Mouse (Mus musculus) CH12.LX (cell line): Measurements from ENCODE around the gene Hspb9. TPM values are rescaled to one million over a fixed set of nuclear protein-coding genes. Genes with fewer than 3 reads are reported as not detected.

Experiments used
- DNase-seq: peaks from one replicate; pipeline ENCODE4 v3.0.0-alpha.2; 2013; ENCODE audit errors: extremely low read depth
- H3K27ac ChIP-seq: 2 replicates; pipeline ENCODE4 v1.5.1; 2012; ENCODE audit warnings: low read depth, mild to moderate bottlenecking, control low read depth, moderate library complexity; ENCODE audit not compliant: insufficient read depth
- H3K27me3 ChIP-seq: replicated peaks from 2 replicates; pipeline ENCODE3; 2012; ENCODE audit warnings: inconsistent platforms
- H3K36me3 ChIP-seq, 2 experiments: replicated peaks in 1 of 2; 2 replicates each; pipeline versions ENCODE3 to v1.6.1; 2012; ENCODE audit warnings: inconsistent platforms in 1 of 2, low read length in 1 of 2, mild to moderate bottlenecking in 1 of 2, mixed read lengths in 1 of 2, moderate library complexity in 1 of 2; ENCODE audit not compliant: control insufficient read depth in 1 of 2, insufficient read depth in 1 of 2
- H3K4me1 ChIP-seq, 2 experiments: 2 replicates each; pipeline ENCODE4 v1.6.1; 2012; ENCODE audit warnings: inconsistent platforms in 1 of 2, moderate library complexity in 1 of 2; ENCODE audit not compliant: insufficient read depth in 2 of 2, control insufficient read depth in 1 of 2
- H3K4me2 ChIP-seq: 2 replicates; pipeline ENCODE4 v1.6.1; 2012; ENCODE audit warnings: low read depth, mild to moderate bottlenecking, control low read depth; ENCODE audit not compliant: poor library complexity, insufficient read depth, severe bottlenecking
- H3K4me3 ChIP-seq, 3 experiments: fragments of 150-350 bp in 1 of 3; sonication (generic) in 1 of 3; replicated peaks in 1 of 3; 2 replicates each; pipeline versions ENCODE3 to v1.5.1; 2011 to 2012; ENCODE audit warnings: low read depth in 2 of 3, low read length in 2 of 3, mild to moderate bottlenecking in 2 of 3, moderate library complexity in 2 of 3, control low read depth in 1 of 3, improper control_type of control experiment in 1 of 3, inconsistent platforms in 1 of 3, mixed read lengths in 1 of 3; ENCODE audit not compliant: poor library complexity in 1 of 3
- H3K79me2 ChIP-seq: replicated peaks from 2 replicates; pipeline ENCODE4 v1.6.1; 2012; ENCODE audit warnings: mild to moderate bottlenecking, moderate library complexity; ENCODE audit not compliant: control insufficient read depth, poor library complexity, insufficient read depth, severe bottlenecking; ENCODE audit errors: extremely low read depth
- H3K9ac ChIP-seq: 2 replicates; pipeline ENCODE4 v1.6.1; 2012; ENCODE audit warnings: low read depth, mild to moderate bottlenecking, control low read depth, moderate library complexity; ENCODE audit not compliant: insufficient read depth
- H3K9me3 ChIP-seq: replicated peaks from 2 replicates; pipeline ENCODE3; 2012; ENCODE audit warnings: low read length, inconsistent platforms, mixed read lengths
- BHLHE40 ChIP-seq: IDR thresholded peaks from 2 replicates; pipeline ENCODE4 v1.6.1; 2011; ENCODE audit warnings: mild to moderate bottlenecking, low read depth, low read length, improper control_type of control experiment
- CHD1 ChIP-seq: IDR thresholded peaks from 2 replicates; pipeline ENCODE4 v1.6.1; 2012; ENCODE audit warnings: low read depth, low read length, improper control_type of control experiment, inconsistent platforms
- CHD2 ChIP-seq: IDR thresholded peaks from 2 replicates; pipeline ENCODE4 v1.6.1; 2011; ENCODE audit warnings: low read length, improper control_type of control experiment
- CTCF ChIP-seq, 2 experiments: IDR thresholded peaks in 1 of 2; conservative IDR thresholded peaks in 1 of 2; 2 replicates each; pipeline ENCODE4 v1.5.1; 2011 to 2012; ENCODE audit warnings: low read depth in 2 of 2, low read length in 2 of 2, improper control_type of control experiment in 1 of 2, inconsistent platforms in 1 of 2, mild to moderate bottlenecking in 1 of 2, moderate library complexity in 1 of 2
- E2F4 ChIP-seq: IDR thresholded peaks from 2 replicates; pipeline ENCODE4 v1.6.1; 2011; ENCODE audit warnings: low read depth, low read length, improper control_type of control experiment; ENCODE audit not compliant: insufficient replicate concordance
- ELF1 ChIP-seq: IDR thresholded peaks from 2 replicates; pipeline ENCODE4 v1.6.1; 2014; ENCODE audit warnings: low read depth, mild to moderate bottlenecking, inconsistent platforms, low read length, improper control_type of control experiment
- EP300 ChIP-seq: IDR thresholded peaks from 2 replicates; pipeline ENCODE4 v1.6.1; 2011; ENCODE audit warnings: low read length, improper control_type of control experiment
- ETS1 ChIP-seq: conservative IDR thresholded peaks from 2 replicates; pipeline ENCODE4 v1.6.1; 2012; ENCODE audit warnings: low read depth, mild to moderate bottlenecking, inconsistent platforms, low read length, improper control_type of control experiment, moderate library complexity
- HCFC1 ChIP-seq: IDR thresholded peaks from 2 replicates; pipeline ENCODE4 v1.6.1; 2012; ENCODE audit warnings: low read depth, mild to moderate bottlenecking, inconsistent platforms, low read length, improper control_type of control experiment
- IRF4 ChIP-seq: IDR thresholded peaks from 2 replicates; pipeline ENCODE4 v1.6.1; 2014; ENCODE audit warnings: low read depth, mild to moderate bottlenecking, inconsistent platforms, low read length, improper control_type of control experiment
- JUN ChIP-seq: IDR thresholded peaks from 2 replicates; pipeline ENCODE4 v1.6.1; 2011; ENCODE audit warnings: low read depth, mild to moderate bottlenecking, low read length, improper control_type of control experiment, moderate library complexity; ENCODE audit not compliant: insufficient read depth
- JUND ChIP-seq: conservative IDR thresholded peaks from 2 replicates; pipeline ENCODE4 v1.6.1; 2011; ENCODE audit warnings: low read depth, low read length, improper control_type of control experiment
- KAT2A ChIP-seq: IDR thresholded peaks from 2 replicates; pipeline ENCODE4 v1.6.1; 2012; ENCODE audit warnings: low read length, improper control_type of control experiment, inconsistent platforms; ENCODE audit not compliant: insufficient replicate concordance
- MAFK ChIP-seq: IDR thresholded peaks from 2 replicates; pipeline ENCODE4 v1.6.1; 2011; ENCODE audit warnings: low read length, improper control_type of control experiment; ENCODE audit not compliant: insufficient replicate concordance
- MAX ChIP-seq: IDR thresholded peaks from 2 replicates; pipeline ENCODE4 v1.6.1; 2011; ENCODE audit warnings: low read length, improper control_type of control experiment
- MEF2A ChIP-seq: IDR thresholded peaks from 2 replicates; pipeline ENCODE4 v1.6.1; 2014; ENCODE audit warnings: low read depth, mild to moderate bottlenecking, inconsistent platforms, low read length, improper control_type of control experiment, borderline replicate concordance
- MXI1 ChIP-seq: IDR thresholded peaks from 2 replicates; pipeline ENCODE4 v1.6.1; 2011; ENCODE audit warnings: mild to moderate bottlenecking, low read depth, low read length, improper control_type of control experiment
- MYC ChIP-seq: IDR thresholded peaks from 2 replicates; pipeline ENCODE4 v1.6.1; 2011; ENCODE audit warnings: low read depth, mild to moderate bottlenecking, improper control_type of control experiment, low read length
- NELFE ChIP-seq: IDR thresholded peaks from 2 replicates; pipeline ENCODE4 v1.6.1; 2011; ENCODE audit warnings: low read depth, low read length, improper control_type of control experiment
- NRF1 ChIP-seq: IDR thresholded peaks from 2 replicates; pipeline ENCODE4 v1.6.1; 2014; ENCODE audit warnings: low read depth, mild to moderate bottlenecking, inconsistent platforms, low read length, improper control_type of control experiment, moderate library complexity
- PAX5 ChIP-seq: IDR thresholded peaks from 2 replicates; pipeline ENCODE4 v1.6.1; 2012; ENCODE audit warnings: low read length, inconsistent platforms, mixed read lengths
- POLR2A ChIP-seq: IDR thresholded peaks from 2 replicates; pipeline ENCODE4 v1.6.1; 2011; ENCODE audit warnings: low read depth, mild to moderate bottlenecking, improper control_type of control experiment, low read length
- POLR2AphosphoS2 ChIP-seq: IDR thresholded peaks from 2 replicates; pipeline ENCODE4 v1.6.1; 2011; ENCODE audit warnings: low read depth, low read length, improper control_type of control experiment
- RCOR1 ChIP-seq: conservative IDR thresholded peaks from 2 replicates; pipeline ENCODE4 v1.6.1; 2012; ENCODE audit warnings: low read depth, mild to moderate bottlenecking, inconsistent platforms, low read length, improper control_type of control experiment
- SIN3A ChIP-seq: IDR thresholded peaks from 2 replicates; pipeline ENCODE4 v1.6.1; 2012; ENCODE audit warnings: low read length, improper control_type of control experiment, inconsistent platforms
- SMC3 ChIP-seq: IDR thresholded peaks from 2 replicates; pipeline ENCODE4 v1.6.1; 2011; ENCODE audit warnings: low read depth, low read length, improper control_type of control experiment
- TBP ChIP-seq: conservative IDR thresholded peaks from 2 replicates; pipeline ENCODE4 v1.6.1; 2011; ENCODE audit warnings: low read depth, low read length, improper control_type of control experiment
- TCF12 ChIP-seq: IDR thresholded peaks from 2 replicates; pipeline ENCODE4 v1.6.1; 2014; ENCODE audit warnings: low read depth, mild to moderate bottlenecking, inconsistent platforms, low read length, improper control_type of control experiment
- UBTF ChIP-seq: IDR thresholded peaks from 2 replicates; pipeline ENCODE4 v1.6.1; 2012; ENCODE audit warnings: low read depth, mild to moderate bottlenecking, inconsistent platforms, low read length, improper control_type of control experiment, moderate library complexity
- USF1 ChIP-seq: IDR thresholded peaks from 2 replicates; pipeline ENCODE4 v1.6.1; 2014; ENCODE audit warnings: low read depth, mild to moderate bottlenecking, inconsistent platforms, low read length, improper control_type of control experiment
- USF2 ChIP-seq: conservative IDR thresholded peaks from 2 replicates; pipeline ENCODE4 v1.6.1; 2011; ENCODE audit warnings: low read depth, low read length, improper control_type of control experiment
- ZC3H11A ChIP-seq: IDR thresholded peaks from 2 replicates; pipeline ENCODE4 v1.6.1; 2012; ENCODE audit warnings: low read depth, mild to moderate bottlenecking, inconsistent platforms, low read length, improper control_type of control experiment
- ZKSCAN1 ChIP-seq: IDR thresholded peaks from 2 replicates; pipeline ENCODE4 v1.6.1; 2012; ENCODE audit warnings: low read depth, inconsistent platforms, low read length, improper control_type of control experiment, borderline replicate concordance
- ZMIZ1 ChIP-seq: IDR thresholded peaks from 2 replicates; pipeline ENCODE4 v1.6.1; 2012; ENCODE audit warnings: low read depth, mild to moderate bottlenecking, inconsistent platforms, low read length, improper control_type of control experiment
- ZNF384 ChIP-seq: IDR thresholded peaks from 2 replicates; pipeline ENCODE4 v1.6.1; 2012; ENCODE audit warnings: low read depth, low read length, improper control_type of control experiment, inconsistent platforms
- dilution Hi-C: fragments of 300-500 bp; cut with MboI; formaldehyde crosslinking; loops from 2 replicates; pipeline ENCODE4 v1.14.3; 2020; ENCODE audit warnings: low sequenced_read_pairs; ENCODE audit not compliant: extremely low pct_unique_long_range_greater_than_20kb, extremely low pct_ligation_motif_present
- in situ Hi-C: fragments of 300-500 bp; cut with MboI; formaldehyde crosslinking; loops from 3 replicates; pipeline ENCODE4 v1.14.3; 2019; ENCODE audit warnings: low sequenced_read_pairs, low pct_ligation_motif_present, low pct_unique_long_range_greater_than_20kb, mixed read lengths
- polyA plus RNA-seq: library from polyadenylated mRNA; unstranded; fragments of >175 nt; gene quantifications from 2 replicates; pipeline ENCODE4 v1.2.1, GENCODE M21; 2012; ENCODE audit warnings: low read depth; ENCODE audit not compliant: insufficient read length
- total RNA-seq, 2 experiments: library from RNA; depleted of rRNA; stranded (reverse); fragments of 300-350 nt in 1 of 2; fragments of >200 nt in 1 of 2; gene quantifications; 2 replicates each; pipeline ENCODE4 v1.2.3; 2012 to 2014

Gene Hspb9
- total and polyA plus RNA-seq, 3 experiments: 0.54 TPM; not detected in 2

GRCm38 (mm10) chr11:100735134-100735865 lies 21.6 kb downstream of the Hspb9 start (continued):
- no peak for TF ChIP-seq ZNF384
- TF ChIP-seq, all 38 proteins: peak for 16

GRCm38 (mm10) chr11:100735954-100736745 lies 22.5 kb downstream of the Hspb9 start:
- in situ Hi-C loops: no loop called here
- peak overlapping the region; percentile 75 to 100 (median 84) for H3K4me3 ChIP-seq
- dilution Hi-C loops: no loop called here
- peaks cover 16 to 42% of the 10 kb centered on the region in 2 experiments for H3K36me3 ChIP-seq
- H3K4me1 ChIP-seq: peaks cover 5 to 54% of the 10 kb centered on the region in 2 experiments
- H3K9ac ChIP-seq: peak overlapping the region; percentile 95
- peak; percentile 65 for DNase-seq
- H3K79me2 ChIP-seq: peaks cover 66% of the 10 kb centered on the region
- H3K27me3 ChIP-seq: no peaks in the 10 kb centered on the region
- no peaks in the 10 kb centered on the region for H3K9me3 ChIP-seq
- H3K4me2 ChIP-seq: peak overlapping the region; percentile 97
- peak overlapping the region; percentile 69 for H3K27ac ChIP-seq
- TF ChIP-seq NELFE (peak; percentile 72; the same call in 1 of the 2 replicates), JUND (no peak), POLR2A (peak; percentile 68), CTCF (conservative IDR thresholded peaks at IDR 0.05 in 1 of 2, IDR thresholded peaks at IDR 0.05 in 1 of 2; ENCODE audit: low read depth in 2 of 2, low read length in 2 of 2) (no peak), USF1 (no peak), MYC (no peak; the same call in 1 of the 2 replicates), JUN (no peak), ZKSCAN1 (no peak), ELF1 (peak; percentile 43), POLR2AphosphoS2 (no peak), TBP (peak; percentile 73; the same call in 1 of the 2 replicates), ZMIZ1 (no peak), E2F4 (no peak), UBTF (no peak), BHLHE40 (no peak), SMC3 (no peak), MAFK (no peak), RCOR1 (0 out of 2 replicates have a peak, but pooled peaks have one; percentile 30), ZC3H11A (no peak), MXI1 (no peak), CHD1 (no peak), TCF12 (peak; percentile 59; the same call in 1 of the 2 replicates), HCFC1 (peak; percentile 48), ZNF384 (no peak), NRF1 (no peak), USF2 (no peak), KAT2A (no peak), SIN3A (peak; percentile 52; the same call in 1 of the 2 replicates), IRF4 (no peak), MAX (peak; percentile 42; the same call in 1 of the 2 replicates), EP300 (no peak), CHD2 (no peak), MEF2A (no peak), ETS1 (no peak), PAX5 (no peak)
